ENCODE assay signal across 8 mouse cellular contexts in genomic region chr16:29579167-29579786, GRCm38 (mm10). TPM values are rescaled to one million over a fixed set of nuclear protein-coding genes. Genes with fewer than 3 reads are reported as not detected.
DNase-seq lines count a peak whose midpoint lies in the region; ATAC-seq lines count a peak whose summit lies in the region.

Gene Opa1, plus strand, starts transcription at chr16:29579334.

- H3K27me3 ChIP-seq in forebrain, embryonic 14.5 days (replicated peaks; ENCODE audit: control insufficient read depth, insufficient read depth, low read length), result no peaks in the 10 kb centered on the region
- H3K27me3 ChIP-seq in neural tube, embryonic 15.5 days (replicated peaks), result no peaks in the 10 kb centered on the region

- no peak within 1 kb of the TSS for H3K27ac ChIP-seq in forebrain, embryonic 14.5 days (ENCODE audit: low read depth, low read length)
- H3K27ac ChIP-seq in neural tube, embryonic 15.5 days (replicated peaks), result peak within 1 kb of the TSS; percentile 61; the same call in 1 of the 2 replicates

- H3K9ac ChIP-seq in forebrain, embryonic 14.5 days (ENCODE audit: low read length), result peak within 1 kb of the TSS; percentile 96
- H3K9ac ChIP-seq in neural tube, embryonic 15.5 days (replicated peaks), result peak within 1 kb of the TSS; percentile 96

- H3K4me1 ChIP-seq in forebrain, embryonic 14.5 days (ENCODE audit: control insufficient read depth, insufficient read depth, low read length), result peaks cover 7% of the 10 kb centered on the region
- peaks cover 16% of the 10 kb centered on the region for H3K4me1 ChIP-seq in neural tube, embryonic 15.5 days

- intact Hi-C loops in heart, postnatal 14 days (cut with DNase I), result loop anchor here (5.0 kb wide), 1 partner anchor 742 kb away; no protein-coding TSS in a partner anchor

- peak within 1 kb of the TSS; percentile 79 for H3K4me2 ChIP-seq in forebrain, embryonic 14.5 days (ENCODE audit: low read length)
- H3K4me2 ChIP-seq in neural tube, embryonic 15.5 days, result peak within 1 kb of the TSS; percentile 87

- H3K9me3 ChIP-seq in forebrain, embryonic 14.5 days (replicated peaks; ENCODE audit: control insufficient read depth, low read length), result no peaks in the 10 kb centered on the region
- H3K9me3 ChIP-seq in neural tube, embryonic 15.5 days (replicated peaks), result no peaks in the 10 kb centered on the region

- peak; percentile 97 for DNase-seq in ES-CJ7 (ENCODE audit: low read depth, low spot score)
- DNase-seq in cerebellum, adult 11 months, result peak; percentile 98
- peak; percentile 97 for DNase-seq in forebrain, embryonic 14.5 days (ENCODE audit: low spot score)
- peak; percentile 98 for DNase-seq in heart, postnatal 14 days
- DNase-seq in layer of hippocampus, adult 11-12 months (ENCODE audit: low spot score), result peak; percentile 99
- peak; percentile 96 to 97 for DNase-seq in lung, adult 18-20 months
- DNase-seq in testis, postnatal 14 days (ENCODE audit: low spot score), result peak; percentile 95

- H3K4me3 ChIP-seq in forebrain, embryonic 14.5 days (ENCODE audit: low read depth, low read length), result peak within 1 kb of the TSS; percentile 96
- H3K4me3 ChIP-seq in neural tube, embryonic 15.5 days (replicated peaks), result peak within 1 kb of the TSS; percentile 97

- WGBS in forebrain, embryonic 14.5 days, result under 1% methylated on average over 39 of the region's 39 CpGs
- WGBS in neural tube, embryonic 15.5 days, result under 1% methylated on average over 39 of the region's 39 CpGs

- H3K36me3 ChIP-seq in forebrain, embryonic 14.5 days (ENCODE audit: control insufficient read depth, insufficient read depth, low read length), result no peaks in the 10 kb centered on the region
- no peaks in the 10 kb centered on the region for H3K36me3 ChIP-seq in neural tube, embryonic 15.5 days

- ATAC-seq in forebrain, embryonic 14.5 days, result peak; percentile 99
- peak; percentile 98 for ATAC-seq in neural tube, embryonic 15.5 days (ENCODE audit: low FRiP score)

RNA-seq across cellular contexts. Expression of gene Opa1, which starts in this region (rescaled TPM):
- polyA plus RNA-seq in forebrain, embryonic 14.5 days (2014; fragmentation: Nextera tagmentation; extraction: Ambion mirVana), result 43.0 and 55.6 TPM in 2 replicates
- 100 to 1,000 TPM; 132 to 142 TPM for total RNA-seq in heart, postnatal 14 days (2021)
- polyA plus RNA-seq in neural tube, embryonic 15.5 days (2015; fragmentation: Nextera tagmentation; extraction: Ambion mirVana), result 36.5 and 39.3 TPM in 2 replicates
